Mouse (Mus musculus) CH12.LX (cell line): Measurements from ENCODE around the gene Slc34a2. TPM values are rescaled to one million over a fixed set of nuclear protein-coding genes. Genes with fewer than 3 reads are reported as not detected.

Experiments used
- DNase-seq: peaks from one replicate; pipeline ENCODE4 v3.0.0-alpha.2; 2013; ENCODE audit errors: extremely low read depth
- H3K27ac ChIP-seq: 2 replicates; pipeline ENCODE4 v1.5.1; 2012; ENCODE audit warnings: low read depth, mild to moderate bottlenecking, control low read depth, moderate library complexity; ENCODE audit not compliant: insufficient read depth
- H3K27me3 ChIP-seq: replicated peaks from 2 replicates; pipeline ENCODE3; 2012; ENCODE audit warnings: inconsistent platforms
- H3K36me3 ChIP-seq, 2 experiments: replicated peaks in 1 of 2; 2 replicates each; pipeline versions ENCODE3 to v1.6.1; 2012; ENCODE audit warnings: inconsistent platforms in 1 of 2, low read length in 1 of 2, mild to moderate bottlenecking in 1 of 2, mixed read lengths in 1 of 2, moderate library complexity in 1 of 2; ENCODE audit not compliant: control insufficient read depth in 1 of 2, insufficient read depth in 1 of 2
- H3K4me1 ChIP-seq, 2 experiments: 2 replicates each; pipeline ENCODE4 v1.6.1; 2012; ENCODE audit warnings: inconsistent platforms in 1 of 2, moderate library complexity in 1 of 2; ENCODE audit not compliant: insufficient read depth in 2 of 2, control insufficient read depth in 1 of 2
- H3K4me2 ChIP-seq: 2 replicates; pipeline ENCODE4 v1.6.1; 2012; ENCODE audit warnings: low read depth, mild to moderate bottlenecking, control low read depth; ENCODE audit not compliant: poor library complexity, insufficient read depth, severe bottlenecking
- H3K4me3 ChIP-seq, 3 experiments: fragments of 150-350 bp in 1 of 3; sonication (generic) in 1 of 3; replicated peaks in 1 of 3; 2 replicates each; pipeline versions ENCODE3 to v1.5.1; 2011 to 2012; ENCODE audit warnings: low read depth in 2 of 3, low read length in 2 of 3, mild to moderate bottlenecking in 2 of 3, moderate library complexity in 2 of 3, control low read depth in 1 of 3, improper control_type of control experiment in 1 of 3, inconsistent platforms in 1 of 3, mixed read lengths in 1 of 3; ENCODE audit not compliant: poor library complexity in 1 of 3
- H3K79me2 ChIP-seq: replicated peaks from 2 replicates; pipeline ENCODE4 v1.6.1; 2012; ENCODE audit warnings: mild to moderate bottlenecking, moderate library complexity; ENCODE audit not compliant: control insufficient read depth, poor library complexity, insufficient read depth, severe bottlenecking; ENCODE audit errors: extremely low read depth
- H3K9ac ChIP-seq: 2 replicates; pipeline ENCODE4 v1.6.1; 2012; ENCODE audit warnings: low read depth, mild to moderate bottlenecking, control low read depth, moderate library complexity; ENCODE audit not compliant: insufficient read depth
- H3K9me3 ChIP-seq: replicated peaks from 2 replicates; pipeline ENCODE3; 2012; ENCODE audit warnings: low read length, inconsistent platforms, mixed read lengths
- BHLHE40 ChIP-seq: IDR thresholded peaks from 2 replicates; pipeline ENCODE4 v1.6.1; 2011; ENCODE audit warnings: mild to moderate bottlenecking, low read depth, low read length, improper control_type of control experiment
- CHD2 ChIP-seq: IDR thresholded peaks from 2 replicates; pipeline ENCODE4 v1.6.1; 2011; ENCODE audit warnings: low read length, improper control_type of control experiment
- CTCF ChIP-seq, 2 experiments: IDR thresholded peaks in 1 of 2; conservative IDR thresholded peaks in 1 of 2; 2 replicates each; pipeline ENCODE4 v1.5.1; 2011 to 2012; ENCODE audit warnings: low read depth in 2 of 2, low read length in 2 of 2, improper control_type of control experiment in 1 of 2, inconsistent platforms in 1 of 2, mild to moderate bottlenecking in 1 of 2, moderate library complexity in 1 of 2
- E2F4 ChIP-seq: IDR thresholded peaks from 2 replicates; pipeline ENCODE4 v1.6.1; 2011; ENCODE audit warnings: low read depth, low read length, improper control_type of control experiment; ENCODE audit not compliant: insufficient replicate concordance
- ETS1 ChIP-seq: conservative IDR thresholded peaks from 2 replicates; pipeline ENCODE4 v1.6.1; 2012; ENCODE audit warnings: low read depth, mild to moderate bottlenecking, inconsistent platforms, low read length, improper control_type of control experiment, moderate library complexity
- GABPA ChIP-seq: IDR thresholded peaks from 2 replicates; pipeline ENCODE4 v1.6.1; 2012; ENCODE audit warnings: low read depth, low read length, improper control_type of control experiment, inconsistent platforms; ENCODE audit not compliant: insufficient replicate concordance
- HCFC1 ChIP-seq: IDR thresholded peaks from 2 replicates; pipeline ENCODE4 v1.6.1; 2012; ENCODE audit warnings: low read depth, mild to moderate bottlenecking, inconsistent platforms, low read length, improper control_type of control experiment
- KAT2A ChIP-seq: IDR thresholded peaks from 2 replicates; pipeline ENCODE4 v1.6.1; 2012; ENCODE audit warnings: low read length, improper control_type of control experiment, inconsistent platforms; ENCODE audit not compliant: insufficient replicate concordance
- MXI1 ChIP-seq: IDR thresholded peaks from 2 replicates; pipeline ENCODE4 v1.6.1; 2011; ENCODE audit warnings: mild to moderate bottlenecking, low read depth, low read length, improper control_type of control experiment
- NELFE ChIP-seq: IDR thresholded peaks from 2 replicates; pipeline ENCODE4 v1.6.1; 2011; ENCODE audit warnings: low read depth, low read length, improper control_type of control experiment
- NRF1 ChIP-seq: IDR thresholded peaks from 2 replicates; pipeline ENCODE4 v1.6.1; 2014; ENCODE audit warnings: low read depth, mild to moderate bottlenecking, inconsistent platforms, low read length, improper control_type of control experiment, moderate library complexity
- PAX5 ChIP-seq: IDR thresholded peaks from 2 replicates; pipeline ENCODE4 v1.6.1; 2012; ENCODE audit warnings: low read length, inconsistent platforms, mixed read lengths
- POLR2A ChIP-seq: IDR thresholded peaks from 2 replicates; pipeline ENCODE4 v1.6.1; 2011; ENCODE audit warnings: low read depth, mild to moderate bottlenecking, improper control_type of control experiment, low read length
- POLR2AphosphoS2 ChIP-seq: IDR thresholded peaks from 2 replicates; pipeline ENCODE4 v1.6.1; 2011; ENCODE audit warnings: low read depth, low read length, improper control_type of control experiment
- RAD21 ChIP-seq: IDR thresholded peaks from 2 replicates; pipeline ENCODE4 v1.6.1; 2011; ENCODE audit warnings: low read depth, mild to moderate bottlenecking, low read length, improper control_type of control experiment, moderate library complexity
- SMC3 ChIP-seq: IDR thresholded peaks from 2 replicates; pipeline ENCODE4 v1.6.1; 2011; ENCODE audit warnings: low read depth, low read length, improper control_type of control experiment
- TCF12 ChIP-seq: IDR thresholded peaks from 2 replicates; pipeline ENCODE4 v1.6.1; 2014; ENCODE audit warnings: low read depth, mild to moderate bottlenecking, inconsistent platforms, low read length, improper control_type of control experiment
- USF1 ChIP-seq: IDR thresholded peaks from 2 replicates; pipeline ENCODE4 v1.6.1; 2014; ENCODE audit warnings: low read depth, mild to moderate bottlenecking, inconsistent platforms, low read length, improper control_type of control experiment
- USF2 ChIP-seq: conservative IDR thresholded peaks from 2 replicates; pipeline ENCODE4 v1.6.1; 2011; ENCODE audit warnings: low read depth, low read length, improper control_type of control experiment
- ZKSCAN1 ChIP-seq: IDR thresholded peaks from 2 replicates; pipeline ENCODE4 v1.6.1; 2012; ENCODE audit warnings: low read depth, inconsistent platforms, low read length, improper control_type of control experiment, borderline replicate concordance
- dilution Hi-C: fragments of 300-500 bp; cut with MboI; formaldehyde crosslinking; loops from 2 replicates; pipeline ENCODE4 v1.14.3; 2020; ENCODE audit warnings: low sequenced_read_pairs; ENCODE audit not compliant: extremely low pct_unique_long_range_greater_than_20kb, extremely low pct_ligation_motif_present
- in situ Hi-C: fragments of 300-500 bp; cut with MboI; formaldehyde crosslinking; loops from 3 replicates; pipeline ENCODE4 v1.14.3; 2019; ENCODE audit warnings: low sequenced_read_pairs, low pct_ligation_motif_present, low pct_unique_long_range_greater_than_20kb, mixed read lengths
- polyA plus RNA-seq: library from polyadenylated mRNA; unstranded; fragments of >175 nt; gene quantifications from 2 replicates; pipeline ENCODE4 v1.2.1, GENCODE M21; 2012; ENCODE audit warnings: low read depth; ENCODE audit not compliant: insufficient read length
- total RNA-seq, 2 experiments: library from RNA; depleted of rRNA; stranded (reverse); fragments of 300-350 nt in 1 of 2; fragments of >200 nt in 1 of 2; gene quantifications; 2 replicates each; pipeline ENCODE4 v1.2.3; 2012 to 2014

The Slc34a2 gene
- not detected in 2 replicates for total RNA-seq (2012; rRNA removed)
- not detected in 2 replicates for total RNA-seq (2014; rRNA removed)
- not detected in 2 replicates for polyA plus RNA-seq

DNA sequence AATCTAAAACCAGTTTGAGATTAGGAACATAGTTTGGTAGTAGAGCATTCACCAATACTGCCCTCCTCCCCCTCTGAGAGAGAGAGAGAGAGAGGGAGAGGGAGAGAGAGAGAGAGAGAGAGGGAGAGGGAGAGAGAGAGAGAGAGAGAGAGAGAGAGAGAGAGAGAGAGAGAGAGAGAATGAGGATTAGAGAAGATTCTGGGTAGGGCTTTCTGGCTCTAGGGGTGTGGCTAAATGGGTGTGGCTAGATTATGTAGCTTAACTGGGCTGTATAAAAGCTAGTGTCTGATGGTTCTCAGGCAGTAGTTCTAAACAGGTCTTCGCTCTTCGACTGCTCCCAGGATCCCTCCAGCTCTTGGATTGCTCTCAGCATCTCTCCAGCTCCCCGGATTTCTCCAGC is at the start of gene Slc34a2:
Gene Slc34a2, plus strand, starts transcription at position 301 of the 400 bp plus-strand sequence.
- no peak within 1 kb of the TSS for H3K27ac ChIP-seq
- no peak within 1 kb of the TSS for H3K9ac ChIP-seq
- H3K4me3 ChIP-seq, result no peak within 1 kb of the TSS
- H3K9me3 ChIP-seq, result no peaks in the 10 kb centered on the region
- H3K4me2 ChIP-seq, result no peak within 1 kb of the TSS
- peaks cover 0 to 15% of the 10 kb centered on the region in 2 experiments; a peak in 2 of 4 replicates for H3K4me1 ChIP-seq
- no peaks in the 10 kb centered on the region for H3K79me2 ChIP-seq
- H3K36me3 ChIP-seq, result no peaks in the 10 kb centered on the region
- H3K27me3 ChIP-seq, result no peaks in the 10 kb centered on the region
- TF ChIP-seq MXI1 (no peak), ZKSCAN1 (no peak), HCFC1 (no peak), USF1 (no peak), PAX5 (no peak), CTCF (conservative IDR thresholded peaks at IDR 0.05 in 1 of 2, IDR thresholded peaks at IDR 0.05 in 1 of 2; ENCODE audit: low read depth in 2 of 2, low read length in 2 of 2) (no peak), SMC3 (no peak), TCF12 (no peak), POLR2A (no peak), BHLHE40 (no peak), USF2 (no peak), CHD2 (no peak), NELFE (no peak), RAD21 (no peak), GABPA (no peak), NRF1 (no peak), ETS1 (no peak), E2F4 (no peak), KAT2A (no peak)
- no peak for DNase-seq
- dilution Hi-C loops (no loop called here), in situ Hi-C loops (no loop called here)

DNA sequence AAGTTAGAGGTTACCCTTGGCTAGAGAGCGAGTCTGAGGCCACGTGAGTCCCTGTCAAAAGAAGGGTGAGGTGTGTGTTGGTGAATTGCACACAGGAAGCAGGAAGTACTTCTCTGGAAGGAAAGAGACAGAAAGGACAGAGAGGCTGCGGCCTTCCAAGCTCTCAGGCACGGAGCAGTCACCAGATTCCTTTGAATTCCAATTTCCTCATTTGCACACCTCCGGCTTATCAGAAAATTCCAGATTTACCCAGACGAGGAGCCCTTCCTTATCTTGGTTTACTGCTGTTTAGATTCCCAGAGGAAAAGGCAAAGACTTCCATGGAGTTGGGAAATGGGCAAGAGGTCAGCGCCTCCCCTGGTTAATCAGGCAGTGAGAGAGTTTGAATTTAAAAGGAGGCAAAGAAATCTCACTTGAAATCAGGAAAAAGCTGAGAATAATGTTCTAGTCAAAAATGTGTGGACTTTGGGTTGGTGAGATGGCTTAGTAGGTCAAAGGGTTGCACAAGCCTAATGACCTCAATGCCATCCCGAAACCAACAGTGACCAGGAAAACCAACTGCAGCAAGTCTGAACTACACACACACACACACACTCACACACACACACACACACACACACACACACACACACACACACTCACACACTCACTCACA is 47.1 kb upstream of the Slc34a2 start:
- Histone ChIP-seq H3K36me3 (no peaks in the 10 kb centered on the region), H3K9ac (no peak overlapping the region), H3K27ac (no peak overlapping the region), H3K4me3 (no peak overlapping the region), H3K27me3 (no peaks in the 10 kb centered on the region), H3K9me3 (peaks cover 9% of the 10 kb centered on the region), H3K79me2 (no peaks in the 10 kb centered on the region), H3K4me2 (no peak overlapping the region), H3K4me1 (peaks cover 4 to 6% of the 10 kb centered on the region in 2 experiments; a peak in 3 of 4 replicates)
- TF ChIP-seq CHD2, result no peak
- no peak for TF ChIP-seq POLR2AphosphoS2
- DNase-seq, result no peak
- dilution Hi-C loops (no loop called here), in situ Hi-C loops (no loop called here)
